Mouse (Mus musculus) ES-Bruce4 (cell line): ENCODE measurements around the gene Nbeal2.

ENCODE experiments used
- CTCF ChIP-seq: IDR thresholded peaks from one replicate; pipeline ENCODE4 v1.8.1; 2011; ENCODE audit warnings: low read depth, low read length
- EP300 ChIP-seq: IDR thresholded peaks from 2 replicates; pipeline ENCODE4 v1.6.1; 2011; ENCODE audit warnings: low read depth, low read length; ENCODE audit not compliant: insufficient read depth
- POLR2A ChIP-seq: IDR thresholded peaks from one replicate; pipeline ENCODE4 v1.8.1; 2011; ENCODE audit warnings: low read length; ENCODE audit not compliant: insufficient read depth

GRCm38 (mm10) chr9:110669785-110670184 lies 15.8 kb upstream of the Nbeal2 start:
- TF ChIP-seq POLR2A (no peak), CTCF (no peak), EP300 (no peak)
